Mouse (Mus musculus): ENCODE measurements around the gene Mfng.

GRCm38 (mm10) chr15:78715856-78716255 lies 57.4 kb downstream of the Mfng start:
- TF ChIP-seq CTCF (IDR thresholded peaks at IDR 0.05; ENCODE audit: borderline replicate concordance, insufficient read depth, low read depth, low read length) (no peak), POLR2A (IDR thresholded peaks at IDR 0.05; ENCODE audit: borderline replicate concordance, insufficient read depth, low read length) (no peak)
